Mouse (Mus musculus) stomach, embryonic 14.5 days (tissue): Measurements from ENCODE around the gene Gm45618. TPM values are rescaled to one million over a fixed set of nuclear protein-coding genes. Genes with fewer than 3 reads are reported as not detected.
"Not testable (repeated sequence)": the region's sequence is repeated elsewhere in the genome, so short reads cannot be mapped to it uniquely, and the experiment has no call there.

Source experiments
- ATAC-seq: fragments of 200-750 bp; cut with Nextera tagmentation; 2 replicates; pipeline ENCODE4 v1.8.0; 2017; ENCODE audit warnings: low read depth, moderate TSS enrichment; ENCODE audit not compliant: insufficient number of reproducible peaks, insufficient read depth, low FRiP score
- H3K27ac ChIP-seq: fragments of 300-500 bp; sonication (generic); 2 replicates; pipeline ENCODE4 v1.5.1; 2014; ENCODE audit warnings: mild to moderate bottlenecking, low read length, moderate library complexity, mixed read lengths
- H3K27me3 ChIP-seq: fragments of 300-500 bp; sonication (generic); 2 replicates; pipeline ENCODE4 v1.6.1; 2014; ENCODE audit warnings: low read length, control low read depth, mixed read lengths; ENCODE audit not compliant: control insufficient read depth, insufficient read depth
- H3K36me3 ChIP-seq: fragments of 300-500 bp; sonication (generic); 2 replicates; pipeline ENCODE4 v1.6.1; 2014; ENCODE audit warnings: mild to moderate bottlenecking, control low read depth, low read length, moderate library complexity, mixed read lengths; ENCODE audit not compliant: control insufficient read depth, insufficient read depth
- H3K4me1 ChIP-seq: fragments of 300-500 bp; sonication (generic); 2 replicates; pipeline ENCODE4 v1.6.1; 2014; ENCODE audit warnings: low read length, control low read depth, mixed read lengths; ENCODE audit not compliant: control insufficient read depth, insufficient read depth
- H3K4me2 ChIP-seq: fragments of 300-500 bp; sonication (generic); replicated peaks from 2 replicates; pipeline ENCODE4 v1.6.1; 2014; ENCODE audit warnings: low read depth, low read length, control low read depth
- H3K4me3 ChIP-seq: fragments of 300-500 bp; sonication (generic); 2 replicates; pipeline ENCODE4 v1.5.1; 2014; ENCODE audit warnings: low read depth, low read length, control low read depth
- H3K9ac ChIP-seq: fragments of 300-500 bp; sonication (generic); replicated peaks from 2 replicates; pipeline ENCODE4 v1.6.1; 2014; ENCODE audit warnings: low read depth, mild to moderate bottlenecking, control low read depth, low read length, moderate library complexity, mixed read lengths
- H3K9me3 ChIP-seq: fragments of 300-500 bp; sonication (generic); 2 replicates; pipeline ENCODE4 v1.6.1; 2016; ENCODE audit warnings: low read depth, low read length, control low read depth; ENCODE audit not compliant: control insufficient read depth
- WGBS: fragments of 180-500 bp; shearing (Covaris S2); extraction: QIAGEN DNeasy Blood & Tissue Kit; methylation state at CpG from one replicate; pipeline ENCODE4 v1.1.7; 2014; 5-methylcytosine and 5-hydroxymethylcytosine counted together
- polyA plus RNA-seq: library from polyadenylated mRNA; unstranded; fragments of >200 nt; fragmentation: Nextera tagmentation; extraction: Ambion mirVana; gene quantifications from 2 replicates; pipeline ENCODE4 v1.2.1, GENCODE M21; 2014

Gene Gm45618
- polyA plus RNA-seq, 1 experiment from 2014 or later = not detected

DNA sequence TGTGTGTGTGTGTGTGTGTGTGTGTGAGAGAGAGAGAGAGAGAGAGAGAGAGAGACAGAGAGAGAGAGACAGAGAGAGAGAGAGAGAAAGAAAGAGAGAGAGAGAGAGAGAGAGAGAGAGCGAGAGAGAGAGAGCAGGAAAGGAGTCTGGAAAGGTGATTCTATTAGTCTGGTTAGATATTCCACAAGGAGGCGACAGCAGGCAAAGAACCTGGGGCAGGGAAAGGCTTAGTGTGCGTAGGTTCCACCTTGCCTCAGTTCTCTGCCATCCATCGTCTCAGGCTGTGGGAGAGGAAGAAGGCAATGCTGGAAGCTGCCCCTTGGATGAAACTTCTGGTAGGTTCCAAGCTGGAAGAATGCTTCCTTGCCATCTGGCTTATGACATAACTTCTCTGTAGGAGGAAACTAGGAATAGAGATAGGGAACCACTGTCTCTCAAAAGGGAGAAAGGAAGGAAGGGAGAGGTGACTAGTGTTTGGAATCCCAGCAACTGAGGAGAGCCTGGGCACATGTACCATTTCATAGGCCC lies 24.9 kb upstream of the Gm45618 start:
- WGBS = 38% methylated on average over 4 of the region's 4 CpGs
- Histone ChIP-seq H3K4me1 (no peaks in the 10 kb centered on the region), H3K36me3 (no peaks in the 10 kb centered on the region), H3K9me3 (no peaks in the 10 kb centered on the region), H3K27me3 (no peaks in the 10 kb centered on the region), H3K27ac (no peak overlapping the region), H3K4me2 (no peak overlapping the region), H3K4me3 (no peak overlapping the region), H3K9ac (no peak overlapping the region)
- ATAC-seq = no peak

DNA sequence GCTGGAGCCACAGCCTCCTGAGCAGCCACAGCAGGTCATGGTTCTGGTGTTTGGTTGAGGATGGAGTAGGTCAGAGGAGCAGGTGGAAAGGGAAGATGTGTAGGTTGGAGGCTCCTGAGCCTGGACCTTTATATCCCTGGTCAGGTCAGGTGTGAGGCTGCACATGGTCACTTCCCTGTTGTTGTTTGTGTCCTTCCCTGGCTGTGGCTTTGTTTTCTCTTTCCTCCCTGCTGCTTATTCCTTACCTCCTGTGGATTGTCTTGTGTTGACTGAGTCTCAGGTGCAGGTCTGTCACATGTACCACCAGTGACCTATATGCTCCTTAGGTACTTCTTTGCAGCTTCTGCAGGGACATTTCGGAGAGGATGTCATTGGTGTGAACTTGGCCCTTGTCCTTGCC lies 24.0 kb upstream of the Gm45618 start, which contains the start of gene Gm45337:
Gene Gm45337, minus strand, starts transcription at position 101 of the 400 bp plus-strand sequence.
- 71% methylated on average over 1 of the region's 1 CpGs for WGBS
- Histone ChIP-seq H3K9me3 (no peaks in the 10 kb centered on the region), H3K27ac (no peak within 1 kb of the TSS), H3K4me1 (no peaks in the 10 kb centered on the region), H3K4me2 (no peak within 1 kb of the TSS), H3K36me3 (no peaks in the 10 kb centered on the region), H3K27me3 (no peaks in the 10 kb centered on the region), H3K9ac (no peak within 1 kb of the TSS), H3K4me3 (no peak within 1 kb of the TSS)
- no peak for ATAC-seq

DNA sequence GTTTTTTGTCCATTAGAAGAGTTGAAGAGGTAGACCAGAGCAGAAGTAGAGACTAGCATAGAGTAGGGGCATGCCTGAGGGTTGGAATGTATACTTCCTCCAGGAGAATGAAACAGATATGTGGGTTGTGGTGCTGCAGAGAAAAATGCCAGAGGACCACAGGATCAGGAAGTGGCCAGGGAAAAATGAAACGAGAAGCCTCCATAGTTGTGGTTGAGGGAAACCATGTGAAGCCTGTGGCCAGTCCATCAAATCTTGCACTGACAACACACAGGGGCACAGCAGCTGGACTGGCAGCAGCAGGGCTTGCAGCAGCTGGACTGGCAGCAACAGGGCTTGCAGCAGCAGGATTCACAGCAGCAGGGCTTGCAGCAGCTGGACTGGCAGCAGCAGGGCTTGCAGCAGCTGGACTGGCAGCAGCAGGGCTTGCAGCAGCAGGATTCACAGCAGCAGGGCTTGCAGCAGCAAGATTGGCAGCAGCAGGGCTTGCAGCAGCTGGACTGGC lies 23.0 kb upstream of the Gm45618 start:
- not testable (repeated sequence) for H3K9me3 ChIP-seq, ATAC-seq, H3K4me2 ChIP-seq, H3K27me3 ChIP-seq, H3K36me3 ChIP-seq, H3K9ac ChIP-seq, H3K4me1 ChIP-seq, H3K4me3 ChIP-seq, H3K27ac ChIP-seq
- 38% methylated on average over 1 of the region's 1 CpGs for WGBS

DNA sequence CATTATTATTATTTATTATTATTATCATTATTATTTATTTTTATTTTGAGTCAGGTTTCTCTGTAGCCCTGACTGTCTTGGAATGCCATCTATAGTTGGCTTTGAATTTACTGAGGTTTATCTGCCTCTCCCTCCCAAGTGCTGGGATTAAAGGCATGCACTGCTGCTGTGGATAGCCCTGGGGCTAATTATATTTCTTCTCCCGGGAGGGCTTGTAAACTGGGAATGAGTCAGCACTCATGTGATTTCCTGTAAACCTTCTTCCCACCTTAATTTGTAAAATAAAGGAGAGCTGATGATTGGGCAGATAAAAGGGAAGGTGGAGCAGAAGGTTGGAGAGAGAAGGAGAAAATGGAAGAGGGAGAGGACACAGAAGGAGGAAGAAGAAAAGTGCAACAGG lies 20.2 kb upstream of the Gm45618 start:
- Histone ChIP-seq H3K4me2 (no peak overlapping the region), H3K27me3 (no peaks in the 10 kb centered on the region), H3K4me1 (no peaks in the 10 kb centered on the region), H3K36me3 (no peaks in the 10 kb centered on the region), H3K9me3 (no peaks in the 10 kb centered on the region), H3K27ac (no peak overlapping the region), H3K9ac (no peak overlapping the region), H3K4me3 (no peak overlapping the region)
- WGBS = 33% methylated on average over 1 of the region's 1 CpGs
- no peak for ATAC-seq

DNA sequence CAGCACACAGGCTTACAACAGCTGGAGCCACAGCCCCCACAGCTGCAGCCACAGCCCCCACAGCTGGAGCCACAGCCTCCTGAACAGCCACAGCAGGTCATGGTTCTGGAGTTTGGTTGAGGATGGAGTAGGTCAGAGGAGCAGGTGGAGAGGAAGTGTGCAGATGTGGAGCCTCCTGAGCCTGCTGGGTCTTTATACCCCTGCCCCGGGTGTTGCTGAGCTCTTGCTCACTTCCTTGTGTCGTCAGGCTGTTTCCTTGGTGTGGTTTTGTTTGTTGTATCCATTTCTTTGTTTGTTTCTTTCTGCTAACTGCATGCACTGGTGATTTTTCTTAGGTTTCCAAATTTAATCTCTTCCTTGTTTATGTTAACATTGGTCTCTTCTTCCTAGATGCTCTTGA lies 15.4 kb upstream of the Gm45618 start, which contains the start of gene Gm39115:
Gene Gm39115, minus strand, starts transcription at position 101 of the 400 bp plus-strand sequence.
- 37% methylated on average over 2 of the region's 2 CpGs for WGBS
- H3K27ac ChIP-seq = not testable (repeated sequence)

DNA sequence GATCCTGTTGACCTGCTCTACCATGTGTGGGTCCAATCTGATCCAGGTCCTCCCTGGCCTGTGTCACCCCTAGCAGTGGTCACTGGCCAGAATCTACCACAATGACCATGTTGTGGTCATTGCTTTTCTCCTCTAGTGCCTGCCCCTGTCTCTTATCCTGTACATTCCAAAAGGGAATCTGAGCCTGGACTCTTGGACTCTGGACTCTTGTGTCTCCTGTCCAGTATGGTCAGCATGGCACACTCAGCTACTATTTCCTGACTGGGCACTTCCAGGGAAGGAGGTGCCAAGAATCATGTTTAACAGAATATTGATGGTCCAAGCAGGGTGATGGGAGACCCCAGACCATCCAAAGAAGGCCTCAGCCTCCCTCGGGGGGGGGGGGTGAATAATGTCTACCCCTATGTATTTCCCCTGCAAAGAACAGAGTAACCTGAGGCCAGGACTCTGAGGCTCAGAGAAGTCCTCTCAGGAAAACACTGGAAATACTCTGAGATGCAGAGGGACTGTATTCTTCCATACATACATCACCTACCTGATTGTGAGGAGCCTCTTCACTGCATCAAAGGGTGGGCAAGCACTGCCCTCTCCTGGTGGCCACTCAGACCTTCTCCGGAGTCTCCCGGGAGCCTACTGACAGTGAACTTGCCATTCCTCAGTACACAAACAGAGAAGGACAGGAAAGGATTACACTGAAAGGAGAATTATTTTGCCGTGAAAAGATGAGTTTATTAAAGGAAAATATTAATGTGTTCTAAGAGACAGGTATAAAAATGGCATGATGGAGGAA lies 13.9 kb upstream of the Gm45618 start:
- Histone ChIP-seq H3K27ac (no peak overlapping the region), H3K4me3 (no peak overlapping the region), H3K9me3 (no peaks in the 10 kb centered on the region), H3K4me1 (no peaks in the 10 kb centered on the region), H3K36me3 (no peaks in the 10 kb centered on the region), H3K27me3 (no peaks in the 10 kb centered on the region), H3K4me2 (no peak overlapping the region), H3K9ac (no peak overlapping the region)
- WGBS = 50% methylated on average over 4 of the region's 4 CpGs
- no peak for ATAC-seq

More for the DNA sequence above, 15.4 kb upstream of the Gm45618 start, which contains the start of gene Gm39115:
- ATAC-seq, H3K4me1 ChIP-seq, H3K9me3 ChIP-seq, H3K4me3 ChIP-seq, H3K27me3 ChIP-seq, H3K9ac ChIP-seq, H3K36me3 ChIP-seq, H3K4me2 ChIP-seq: not testable (repeated sequence)

DNA sequence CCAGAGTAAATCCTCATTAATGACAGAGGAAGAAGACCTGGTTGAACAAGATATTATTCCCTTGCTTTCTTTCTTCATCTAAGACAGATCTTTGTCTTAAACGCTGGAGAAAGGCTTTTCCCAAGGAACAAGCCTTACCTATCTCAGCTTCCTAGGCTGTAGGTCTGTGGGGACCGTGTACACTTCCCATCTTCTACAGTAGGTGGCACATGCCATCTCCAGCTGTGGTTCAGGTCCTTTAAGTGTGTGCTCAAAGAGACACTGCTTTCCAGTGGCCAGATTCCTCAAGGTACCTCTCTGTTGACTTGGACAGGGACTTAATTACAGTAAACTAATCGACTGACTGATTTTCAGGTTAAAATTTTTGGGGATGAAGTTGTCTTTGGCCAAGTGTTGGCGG lies 8.3 kb upstream of the Gm45618 start:
- H3K9ac ChIP-seq = no peak overlapping the region
- H3K27ac ChIP-seq = no peak overlapping the region
- no peak overlapping the region for H3K4me3 ChIP-seq
- no peak overlapping the region for H3K4me2 ChIP-seq
- ATAC-seq = no peak
- no peaks in the 10 kb centered on the region for H3K36me3 ChIP-seq
- H3K9me3 ChIP-seq = no peaks in the 10 kb centered on the region
- 61% methylated on average over 4 of the region's 4 CpGs for WGBS
- no peaks in the 10 kb centered on the region for H3K4me1 ChIP-seq
- H3K27me3 ChIP-seq = no peaks in the 10 kb centered on the region

DNA sequence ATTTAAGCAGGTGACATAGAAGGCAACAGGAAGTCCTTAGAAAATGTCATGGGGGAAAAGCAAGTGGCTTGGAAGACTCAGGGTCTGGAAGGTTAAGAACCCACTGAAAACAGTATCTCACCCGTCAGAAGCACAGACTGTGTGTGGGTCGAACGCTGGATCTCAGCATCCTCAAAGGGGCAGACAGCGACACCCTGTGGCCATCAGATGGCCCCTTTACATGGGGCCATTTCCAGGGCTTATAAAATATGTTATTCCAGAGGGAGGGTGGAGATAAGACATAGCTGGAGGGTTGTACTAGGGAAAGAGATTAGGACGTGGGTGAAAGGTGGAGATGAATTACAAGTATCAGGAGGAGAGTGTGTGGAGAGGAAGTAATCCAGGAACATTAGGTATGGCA lies 897 bp downstream of the Gm45618 start:
- Histone ChIP-seq H3K4me2 (no peak overlapping the region), H3K9ac (no peak overlapping the region), H3K27ac (no peak overlapping the region), H3K4me1 (no peaks in the 10 kb centered on the region), H3K9me3 (no peaks in the 10 kb centered on the region), H3K27me3 (no peaks in the 10 kb centered on the region), H3K36me3 (no peaks in the 10 kb centered on the region), H3K4me3 (no peak overlapping the region)
- WGBS = 11% methylated on average over 5 of the region's 5 CpGs
- no peak for ATAC-seq
